Mouse (Mus musculus) frontal cortex, adult (tissue): ENCODE measurements at regions not wholly inside any gene's neighbourhood (a gene's known extent, or its start where the extent isn't known, plus 50 kb on each side); places are given as distances from the start of the nearest gene placed in this dataset.

Experiments used
- ATAC-seq: cut with Nextera tagmentation; 2 replicates; pipeline ENCODE4 v1.9.2; 2017; ENCODE audit warnings: mild to moderate bottlenecking, moderate library complexity, mixed read lengths; ENCODE audit not compliant: low TSS enrichment

GRCm38 (mm10) chrX:166980504-166980903, 228.6 kb downstream of the Tmsb4x start:
- ATAC-seq = no peak

GRCm38 (mm10) chrX:166977029-166977428, 232.1 kb downstream of the Tmsb4x start:
- ATAC-seq = no peak

- ATAC-seq = no peak
These were observed 237.4 kb downstream of the Tmsb4x start for GRCm38 (mm10) chrX:166971721-166972120.

GRCm38 (mm10) chrX:166964656-166965582, 244.2 kb downstream of the Tmsb4x start:
- peak; percentile 59 for ATAC-seq

GRCm38 (mm10) chrX:166952528-166953189, 256.5 kb downstream of the Tmsb4x start:
- peak; percentile 85 for ATAC-seq

GRCm38 (mm10) chrX:166951011-166951410, 258.1 kb downstream of the Tmsb4x start:
- ATAC-seq = 0 out of 2 replicates have a peak, but pooled peaks have one; percentile 27

- ATAC-seq = no peak
These were observed 263.2 kb downstream of the Tmsb4x start for GRCm38 (mm10) chrX:166945915-166946314.

GRCm38 (mm10) chrX:166945476-166945875, 263.6 kb downstream of the Tmsb4x start:
- ATAC-seq = no peak

- ATAC-seq = no peak
These were observed 275.3 kb downstream of the Tmsb4x start for GRCm38 (mm10) chrX:166933766-166934165.

GRCm38 (mm10) chrX:166932472-166932871, 276.6 kb downstream of the Tmsb4x start:
- ATAC-seq = no peak

GRCm38 (mm10) chrX:166931048-166931447, 278.1 kb downstream of the Tmsb4x start:
- no peak for ATAC-seq

- no peak for ATAC-seq
These were observed 279.2 kb downstream of the Tmsb4x start for GRCm38 (mm10) chrX:166929716-166930420.

- ATAC-seq = no peak
These were observed 293.7 kb downstream of the Tmsb4x start for GRCm38 (mm10) chrX:166915356-166915953.

- peak; percentile 86 for ATAC-seq
These were observed 302.5 kb downstream of the Tmsb4x start for GRCm38 (mm10) chrX:166906602-166907001.

GRCm38 (mm10) chrX:166900761-166901160, 308.4 kb downstream of the Tmsb4x start:
- peak; percentile 64 for ATAC-seq

- ATAC-seq = no peak
These were observed 309.7 kb upstream of the Egfl6 start for GRCm38 (mm10) chrX:166895199-166895598.

GRCm38 (mm10) chrX:166886417-166886816, 300.9 kb upstream of the Egfl6 start:
- no peak for ATAC-seq

GRCm38 (mm10) chrX:166869515-166869914, 284.0 kb upstream of the Egfl6 start:
- ATAC-seq = no peak

GRCm38 (mm10) chrX:166867692-166868091, 282.2 kb upstream of the Egfl6 start:
- ATAC-seq = no peak
